ENCODE assay signal across 9 mouse cellular contexts in the genomic region with DNA sequence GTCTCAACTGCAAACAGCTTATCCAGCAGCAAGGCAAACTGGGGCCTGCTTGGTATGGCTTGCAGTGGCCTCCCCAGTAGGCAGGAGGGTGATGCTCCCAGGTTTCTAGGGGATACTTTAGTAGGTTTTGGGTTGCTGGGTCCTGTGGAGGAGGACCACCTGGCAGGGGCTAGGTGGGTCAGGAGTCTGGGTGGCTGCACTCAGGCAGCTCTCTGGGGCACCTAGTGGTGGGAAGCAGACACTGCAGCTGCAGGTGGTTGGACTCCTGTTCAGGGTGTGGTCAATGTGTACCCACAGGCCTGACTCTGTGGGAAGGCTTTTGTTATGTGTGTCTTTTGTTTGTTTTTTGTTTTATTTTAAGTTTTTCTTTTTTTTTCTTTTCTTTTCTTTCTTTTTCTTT. TPM values are rescaled to one million over a fixed set of nuclear protein-coding genes. Genes with fewer than 3 reads are reported as not detected.
DNase-seq lines count a peak whose midpoint lies in the region; ATAC-seq lines count a peak whose summit lies in the region.
"Had no signal": no experiment of that assay in that cellular context is flagged by ENCODE, and none has a peak within 500 bp of the region (broad histone marks: within the 10 kb centered on the region; RNA-seq: fewer than 3 reads in every experiment).

No protein-coding gene starts in this region.

- intact Hi-C loops in heart, postnatal 10 days (cut with DNase I): no loop called here

- peaks cover 44% of the 10 kb centered on the region for H3K4me1 ChIP-seq in heart, embryonic 10.5 days

- H3K36me3 ChIP-seq in heart, embryonic 10.5 days: no peaks in the 10 kb centered on the region

- H3K9me3 ChIP-seq in heart, embryonic 10.5 days: no peaks in the 10 kb centered on the region

- DNase-seq in heart, postnatal 10 days: peak; percentile 50 to 70
- no peak for DNase-seq in heart, embryonic 10.5 days (ENCODE audit: low spot score)
- peak; percentile 71 for DNase-seq in A20 (ENCODE audit: low read depth, low spot score)
- DNase-seq in MN1 (ENCODE audit: low spot score): peak; percentile 62
- no peak for DNase-seq in frontal cortex, postnatal 36 days (ENCODE audit: low spot score in 2 of 2)
- DNase-seq in gastrocnemius, adult 8-10 months (ENCODE audit: low spot score in 2 of 2): no peak

- no peak overlapping the region for H3K4me3 ChIP-seq in heart, embryonic 10.5 days

- peaks cover 79% of the 10 kb centered on the region for H3K27me3 ChIP-seq in heart, embryonic 10.5 days (ENCODE audit: insufficient read depth, poor library complexity, severe bottlenecking)

- ATAC-seq in hematopoietic stem cell, adult 5-6 weeks (replicated peaks in 1 of 2; ENCODE audit: insufficient read depth in 1 of 2, low FRiP score in 2 of 2, low TSS enrichment in 1 of 2, low read depth in 1 of 2, poor library complexity in 2 of 2, severe bottlenecking in 2 of 2): peak; percentile 35 to 37; a peak in 2 of 4 replicates
- ATAC-seq in megakaryocyte progenitor cell, adult 5-6 weeks (replicated peaks; ENCODE audit: poor library complexity): peak; percentile 46

- H3K27ac ChIP-seq in heart, embryonic 10.5 days: no peak overlapping the region

RNA-seq across cellular contexts. Expression of gene Espn, which starts 17.7 kb away (rescaled TPM):
- 1 to 10 TPM; 1.3 to 1.4 TPM for total RNA-seq in heart, postnatal 10 days (2021)
- polyA plus RNA-seq in heart, embryonic 10.5 days (2016; fragmentation: Nextera tagmentation; extraction: Ambion mirVana): 1.4 and 4.0 TPM in 2 replicates
- 0.89 and 1.6 TPM in 2 replicates for total RNA-seq in hematopoietic stem cell, adult 5-6 weeks (2017)
- 1.1 and 1.3 TPM in 2 replicates for total RNA-seq in megakaryocyte progenitor cell, adult 5-6 weeks (2015)
- 0.91 TPM in 1 of 2 replicates, not detected in the other for total RNA-seq in megakaryocyte progenitor cell, adult 5-6 weeks (2017)
- total RNA-seq in gastrocnemius, adult 8-10 months (2022): under 1 TPM; 0.11 to 0.48 (median 0.28) TPM

RNA-seq across cellular contexts. Expression of gene Tnfrsf25, which starts 18.8 kb away (rescaled TPM):
- 1 to 10 TPM; 1.9 TPM for total RNA-seq in heart, postnatal 10 days (2021)
- 0.90 and 1.3 TPM in 2 replicates for polyA plus RNA-seq in heart, embryonic 10.5 days (2016; fragmentation: Nextera tagmentation; extraction: Ambion mirVana)
- 0.69 and 1.1 TPM in 2 replicates for total RNA-seq in hematopoietic stem cell, adult 5-6 weeks (2017)
- 1.5 TPM in 1 of 2 replicates, not detected in the other for total RNA-seq in megakaryocyte progenitor cell, adult 5-6 weeks (2015)
- total RNA-seq in megakaryocyte progenitor cell, adult 5-6 weeks (2017): 0.10 TPM in 1 of 2 replicates, not detected in the other
- under 1 TPM in 3 of 4 experiments, not detected in 1; 0.40 to 0.90 (median 0.85) TPM for total RNA-seq in gastrocnemius, adult 8-10 months (2022)

RNA-seq across cellular contexts. Expression of gene Hes2, which starts 24.2 kb away (rescaled TPM):
- not detected for total RNA-seq in heart, postnatal 10 days (2021)
- polyA plus RNA-seq in heart, embryonic 10.5 days (2016; fragmentation: Nextera tagmentation; extraction: Ambion mirVana): not detected in 2 replicates
- not detected in 2 replicates for total RNA-seq in hematopoietic stem cell, adult 5-6 weeks (2017)
- total RNA-seq in megakaryocyte progenitor cell, adult 5-6 weeks (2015): not detected in 2 replicates
- total RNA-seq in megakaryocyte progenitor cell, adult 5-6 weeks (2017): not detected in 2 replicates
- not detected for total RNA-seq in gastrocnemius, adult 8-10 months (2022)
- total RNA-seq: left cerebral cortex, postnatal 25 days had no signal

RNA-seq across cellular contexts. Expression of gene Acot7, which starts 43.4 kb away (rescaled TPM):
- total RNA-seq in heart, postnatal 10 days (2021): 10 to 100 TPM; 48.3 to 53.2 TPM
- 43.7 and 48.9 TPM in 2 replicates for polyA plus RNA-seq in heart, embryonic 10.5 days (2016; fragmentation: Nextera tagmentation; extraction: Ambion mirVana)
- total RNA-seq in hematopoietic stem cell, adult 5-6 weeks (2017): 66.4 and 72.7 TPM in 2 replicates
- total RNA-seq in megakaryocyte progenitor cell, adult 5-6 weeks (2015): 75.9 and 76.7 TPM in 2 replicates
- 72.6 and 79.3 TPM in 2 replicates for total RNA-seq in megakaryocyte progenitor cell, adult 5-6 weeks (2017)
- 10 to 100 TPM; 13.8 to 15.9 (median 15.1) TPM for total RNA-seq in gastrocnemius, adult 8-10 months (2022)

Comparison
In these comparisons a context has a peak if more than half of its experiments do, and no peak if none do; other contexts are left out.
1. DNase-seq: peak in heart, postnatal 10 days (2 of 2), A20 (single experiment) and MN1 (single experiment); none in heart, embryonic 10.5 days (single experiment), frontal cortex, postnatal 36 days (0 of 2) and gastrocnemius, adult 8-10 months (0 of 2).